8 mouse cellular contexts compared by ENCODE assay signal in the genomic region with DNA sequence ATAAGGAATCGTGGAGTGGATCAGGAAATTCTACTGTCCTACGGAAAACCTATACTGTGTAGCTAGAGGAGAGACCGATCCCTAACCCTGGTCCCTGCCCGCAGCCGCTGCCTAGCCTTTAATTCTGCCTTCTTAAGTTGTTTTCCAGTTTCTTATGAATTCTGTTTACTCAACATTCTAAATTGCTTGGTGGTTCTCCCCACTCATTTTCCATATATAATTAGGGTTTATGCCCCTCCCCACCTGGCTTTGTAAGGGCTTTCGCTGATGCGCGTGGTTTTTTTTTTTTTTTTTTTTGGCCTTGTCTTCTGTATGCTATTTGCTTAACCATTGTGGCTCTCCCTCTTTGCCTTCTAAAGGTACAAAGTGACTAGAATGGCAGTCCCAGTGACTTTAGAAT. TPM values are rescaled to one million over a fixed set of nuclear protein-coding genes. Genes with fewer than 3 reads are reported as not detected.
DNase-seq lines count a peak whose midpoint lies in the region; ATAC-seq and TF ChIP-seq lines count a peak whose summit lies in the region.

No protein-coding gene starts in this region.

- H3K27me3 ChIP-seq in kidney, embryonic 15.5 days, result no peaks in the 10 kb centered on the region
- no peaks in the 10 kb centered on the region for H3K27me3 ChIP-seq in hindbrain, embryonic 12.5 days
- no peaks in the 10 kb centered on the region for H3K27me3 ChIP-seq in midbrain, embryonic 15.5 days (replicated peaks)

- H3K4me1 ChIP-seq in kidney, embryonic 15.5 days, result peaks cover 35% of the 10 kb centered on the region
- H3K4me1 ChIP-seq in bone marrow, adult 2 months (ENCODE audit: control insufficient read depth, insufficient read depth, low read length), result no peaks in the 10 kb centered on the region; the same call in 1 of the 2 replicates
- peaks cover 36% of the 10 kb centered on the region for H3K4me1 ChIP-seq in hindbrain, embryonic 12.5 days
- H3K4me1 ChIP-seq in midbrain, embryonic 15.5 days, result peaks cover 45% of the 10 kb centered on the region

- WGBS in kidney, embryonic 15.5 days, result 3% methylated on average over 8 of the region's 8 CpGs
- 0% methylated on average over 8 of the region's 8 CpGs for WGBS in bone marrow, adult 2 months
- 5% methylated on average over 8 of the region's 8 CpGs for WGBS in hindbrain, embryonic 12.5 days
- 2% methylated on average over 8 of the region's 8 CpGs for WGBS in midbrain, embryonic 15.5 days

- peak overlapping the region; percentile 64 for H3K4me2 ChIP-seq in kidney, embryonic 15.5 days
- peak overlapping the region; percentile 55 for H3K4me2 ChIP-seq in hindbrain, embryonic 12.5 days (replicated peaks)
- H3K4me2 ChIP-seq in midbrain, embryonic 15.5 days, result peak overlapping the region; percentile 62

- H3K4me3 ChIP-seq in kidney, embryonic 15.5 days (replicated peaks), result peak overlapping the region; percentile 86
- peak overlapping the region; percentile 98 for H3K4me3 ChIP-seq in bone marrow, adult 2 months (replicated peaks; ENCODE audit: control insufficient read depth, low read depth, low read length)
- H3K4me3 ChIP-seq in hindbrain, embryonic 12.5 days, result peak overlapping the region; percentile 97
- peak overlapping the region; percentile 94 for H3K4me3 ChIP-seq in midbrain, embryonic 15.5 days

- H3K27ac ChIP-seq in kidney, embryonic 15.5 days, result peak overlapping the region; percentile 99
- H3K27ac ChIP-seq in bone marrow, adult 2 months (ENCODE audit: control insufficient read depth, insufficient read depth, low read depth, low read length, poor library complexity), result peak overlapping the region; percentile 99; the same call in 1 of the 2 replicates
- H3K27ac ChIP-seq in hindbrain, embryonic 12.5 days, result peak overlapping the region; percentile 99
- peak overlapping the region; percentile 99 for H3K27ac ChIP-seq in midbrain, embryonic 15.5 days

- peaks cover 9% of the 10 kb centered on the region; the same call in 1 of the 2 replicates for H3K36me3 ChIP-seq in kidney, embryonic 15.5 days
- 0 out of 2 replicates have a peak, but pooled peaks cover 4% of the 10 kb centered on the region for H3K36me3 ChIP-seq in hindbrain, embryonic 12.5 days
- 0 out of 2 replicates have a peak, but pooled peaks cover 2% of the 10 kb centered on the region for H3K36me3 ChIP-seq in midbrain, embryonic 15.5 days (replicated peaks)

- no peak for TF ChIP-seq CTCF in bone marrow, adult 2 months (IDR thresholded peaks at IDR 0.05; ENCODE audit: control insufficient read depth, insufficient read depth, low read length)

- TF ChIP-seq POLR2A in bone marrow, adult 2 months (IDR thresholded peaks at IDR 0.05; ENCODE audit: borderline replicate concordance, control insufficient read depth, low read depth, low read length), result no peak

- no peaks in the 10 kb centered on the region for H3K9me3 ChIP-seq in kidney, embryonic 15.5 days (replicated peaks)
- no peaks in the 10 kb centered on the region for H3K9me3 ChIP-seq in hindbrain, embryonic 12.5 days (replicated peaks)
- no peaks in the 10 kb centered on the region for H3K9me3 ChIP-seq in midbrain, embryonic 15.5 days

- peak overlapping the region; percentile 81 for H3K9ac ChIP-seq in kidney, embryonic 15.5 days
- peak overlapping the region; percentile 91 for H3K9ac ChIP-seq in hindbrain, embryonic 12.5 days
- H3K9ac ChIP-seq in midbrain, embryonic 15.5 days, result peak overlapping the region; percentile 73

- no peak for ATAC-seq in kidney, embryonic 15.5 days (replicated peaks; ENCODE audit: low FRiP score)
- ATAC-seq in hindbrain, embryonic 12.5 days (ENCODE audit: low FRiP score), result no peak
- no peak for ATAC-seq in midbrain, embryonic 15.5 days (replicated peaks)

- no peak for DNase-seq in kidney, adult 11 months
- DNase-seq in layer of hippocampus, adult 9-11 months, result no peak
- no peak for DNase-seq in adrenal gland, adult 8-10 months
- DNase-seq in frontal cortex, postnatal 36 days (ENCODE audit: low spot score in 2 of 2), result no peak

RNA-seq across cellular contexts. Expression of a gene that starts 0.6 kb away (rescaled TPM):
- polyA plus RNA-seq in kidney, embryonic 15.5 days (2015; fragmentation: Nextera tagmentation; extraction: Ambion mirVana), result 26.9 and 32.1 TPM in 2 replicates
- polyA plus RNA-seq in bone marrow, adult 2 months (2011; ENCODE audit: insufficient read depth, insufficient read length, low replicate concordance, missing spikeins), result 26.5 and 33.5 TPM in 2 replicates
- 20.8 and 35.2 TPM in 2 replicates for polyA plus RNA-seq in hindbrain, embryonic 12.5 days (2016; fragmentation: Nextera tagmentation; extraction: Ambion mirVana)
- polyA plus RNA-seq in midbrain, embryonic 15.5 days (2015; fragmentation: Nextera tagmentation; extraction: Ambion mirVana), result 17.2 and 24.3 TPM in 2 replicates
- total RNA-seq in adrenal gland, adult 8-10 months (2022), result 10 to 100 TPM; 23.3 to 31.5 (median 27.7) TPM

RNA-seq across cellular contexts. Expression of a gene that starts 1.4 kb away (rescaled TPM):
- polyA plus RNA-seq in kidney, embryonic 15.5 days (2015; fragmentation: Nextera tagmentation; extraction: Ambion mirVana), result 455 and 483 TPM in 2 replicates
- 30.6 and 44.6 TPM in 2 replicates for polyA plus RNA-seq in bone marrow, adult 2 months (2011; ENCODE audit: insufficient read depth, insufficient read length, low replicate concordance, missing spikeins)
- 390 and 391 TPM in 2 replicates for polyA plus RNA-seq in hindbrain, embryonic 12.5 days (2016; fragmentation: Nextera tagmentation; extraction: Ambion mirVana)
- polyA plus RNA-seq in midbrain, embryonic 15.5 days (2015; fragmentation: Nextera tagmentation; extraction: Ambion mirVana), result 346 TPM in 2 replicates
- total RNA-seq in adrenal gland, adult 8-10 months (2022), result 100 to 1,000 TPM; 451 to 533 (median 471) TPM

RNA-seq across cellular contexts. Expression of a gene that starts 29.4 kb away (rescaled TPM):
- not detected in 2 replicates for polyA plus RNA-seq in kidney, embryonic 15.5 days (2015; fragmentation: Nextera tagmentation; extraction: Ambion mirVana)
- polyA plus RNA-seq in bone marrow, adult 2 months (2011; ENCODE audit: insufficient read depth, insufficient read length, low replicate concordance, missing spikeins), result not detected in 2 replicates
- polyA plus RNA-seq in hindbrain, embryonic 12.5 days (2016; fragmentation: Nextera tagmentation; extraction: Ambion mirVana), result not detected in 2 replicates
- not detected in 2 replicates for polyA plus RNA-seq in midbrain, embryonic 15.5 days (2015; fragmentation: Nextera tagmentation; extraction: Ambion mirVana)
- total RNA-seq in adrenal gland, adult 8-10 months (2022), result not detected
